Mouse (Mus musculus) limb, embryonic 11.5 days (tissue): ENCODE measurements around the gene 1700037H04Rik. TPM values are rescaled to one million over a fixed set of nuclear protein-coding genes. Genes with fewer than 3 reads are reported as not detected.

Experiments used
- ATAC-seq: fragments of 200-750 bp; cut with Nextera tagmentation; 2 replicates; pipeline ENCODE4 v1.8.0; 2017; ENCODE audit warnings: low read depth; ENCODE audit not compliant: insufficient number of reproducible peaks, low FRiP score, low TSS enrichment
- DNase-seq: peaks from one replicate; pipeline ENCODE4 v3.0.0-alpha.2; 2015; ENCODE audit warnings: low spot score
- H3K27ac ChIP-seq: fragments of 300-500 bp; sonication (generic); replicated peaks from 2 replicates; pipeline ENCODE4 v1.5.1; 2014; ENCODE audit warnings: low read depth, mild to moderate bottlenecking, low read length
- H3K27me3 ChIP-seq: fragments of 300-500 bp; sonication (generic); 2 replicates; pipeline ENCODE4 v1.6.1; 2014; ENCODE audit warnings: mild to moderate bottlenecking, low read length, mixed read lengths; ENCODE audit not compliant: control insufficient read depth, insufficient read depth
- H3K36me3 ChIP-seq: fragments of 300-500 bp; sonication (generic); 2 replicates; pipeline ENCODE4 v1.6.1; 2014; ENCODE audit warnings: mild to moderate bottlenecking, low read length, moderate library complexity, mixed read lengths; ENCODE audit not compliant: control insufficient read depth, insufficient read depth
- H3K4me1 ChIP-seq: fragments of 300-500 bp; sonication (generic); 2 replicates; pipeline ENCODE4 v1.6.1; 2014; ENCODE audit warnings: low read length, mixed read lengths; ENCODE audit not compliant: control insufficient read depth, insufficient read depth
- H3K4me2 ChIP-seq: fragments of 300-500 bp; sonication (generic); 2 replicates; pipeline ENCODE4 v1.6.1; 2014; ENCODE audit warnings: low read depth, mild to moderate bottlenecking, moderate library complexity; ENCODE audit not compliant: severe bottlenecking
- H3K4me3 ChIP-seq: fragments of 300-500 bp; sonication (generic); 2 replicates; pipeline ENCODE4 v1.5.1; 2014; ENCODE audit warnings: low read depth, low read length
- H3K9ac ChIP-seq: fragments of 300-500 bp; sonication (generic); 2 replicates; pipeline ENCODE4 v1.6.1; 2014; ENCODE audit warnings: mild to moderate bottlenecking, low read length
- H3K9me3 ChIP-seq: fragments of 300-500 bp; sonication (generic); 2 replicates; pipeline ENCODE4 v1.6.1; 2016; ENCODE audit warnings: low read length; ENCODE audit not compliant: control insufficient read depth
- WGBS: fragments of 180-500 bp; shearing (Covaris S2); extraction: QIAGEN DNeasy Blood & Tissue Kit; methylation state at CpG from one replicate; pipeline ENCODE4 v1.1.7; 2014; 5-methylcytosine and 5-hydroxymethylcytosine counted together
- polyA plus RNA-seq: library from polyadenylated mRNA; unstranded; fragments of >200 nt; fragmentation: Nextera tagmentation; extraction: Ambion mirVana; gene quantifications from 2 replicates; pipeline ENCODE4 v1.2.1, GENCODE M21; 2014

The 1700037H04Rik gene
- polyA plus RNA-seq, 1 experiment from 2014 or later, result 78.0 TPM

- ATAC-seq (no peak), DNase-seq (no peak)
- no peak overlapping the region for H3K9ac ChIP-seq
Observed at GRCm38 (mm10) chr2:131139886-131140532, 19.9 kb downstream of the 1700037H04Rik start.

GRCm38 (mm10) chr2:131139287-131139686 lies 20.6 kb downstream of the 1700037H04Rik start:
- ATAC-seq (no peak), DNase-seq (no peak)
- Histone ChIP-seq H3K27me3 (no peaks in the 10 kb centered on the region), H3K4me3 (no peak overlapping the region), H3K9me3 (no peaks in the 10 kb centered on the region), H3K4me2 (no peak overlapping the region), H3K36me3 (peaks cover 11% of the 10 kb centered on the region; the same call in 1 of the 2 replicates), H3K9ac (no peak overlapping the region), H3K4me1 (peaks cover 13% of the 10 kb centered on the region), H3K27ac (no peak overlapping the region)
- WGBS, result 92% methylated on average over 5 of the region's 5 CpGs

More at GRCm38 (mm10) chr2:131139886-131140532, 19.9 kb downstream of the 1700037H04Rik start:
- Histone ChIP-seq H3K4me1 (peaks cover 6% of the 10 kb centered on the region), H3K4me3 (no peak overlapping the region), H3K27ac (no peak overlapping the region), H3K36me3 (peaks cover 15% of the 10 kb centered on the region; the same call in 1 of the 2 replicates), H3K27me3 (no peaks in the 10 kb centered on the region), H3K9me3 (no peaks in the 10 kb centered on the region), H3K4me2 (no peak overlapping the region)
- 58% methylated on average over 5 of the region's 5 CpGs for WGBS

DNA sequence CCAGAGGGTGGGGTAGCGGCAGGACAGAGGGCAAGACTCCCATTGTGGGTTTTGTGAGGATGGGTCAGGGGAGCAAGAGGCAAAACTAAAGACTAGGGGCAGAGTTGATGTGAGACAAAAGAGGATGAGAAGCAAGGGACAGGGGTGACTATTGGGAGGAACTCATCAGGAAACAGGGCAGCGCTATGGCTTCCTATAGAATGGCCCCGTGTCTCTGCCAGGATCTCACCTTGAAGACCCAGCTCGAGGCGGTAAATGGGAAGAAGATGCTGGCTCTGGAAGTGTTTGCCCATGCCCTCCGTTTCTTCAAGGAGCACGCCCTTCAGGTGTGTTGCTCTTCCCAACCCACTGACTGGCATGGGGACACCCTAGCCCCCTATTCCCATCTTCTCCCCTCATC lies 21.1 kb downstream of the 1700037H04Rik start:
- ATAC-seq (no peak), DNase-seq (no peak)
- Histone ChIP-seq H3K27ac (no peak overlapping the region), H3K4me1 (peaks cover 15% of the 10 kb centered on the region), H3K9ac (no peak overlapping the region), H3K9me3 (no peaks in the 10 kb centered on the region), H3K4me3 (no peak overlapping the region), H3K27me3 (no peaks in the 10 kb centered on the region), H3K4me2 (no peak overlapping the region), H3K36me3 (peaks cover 14% of the 10 kb centered on the region; the same call in 1 of the 2 replicates)
- WGBS, result 94% methylated on average over 7 of the region's 7 CpGs

DNA sequence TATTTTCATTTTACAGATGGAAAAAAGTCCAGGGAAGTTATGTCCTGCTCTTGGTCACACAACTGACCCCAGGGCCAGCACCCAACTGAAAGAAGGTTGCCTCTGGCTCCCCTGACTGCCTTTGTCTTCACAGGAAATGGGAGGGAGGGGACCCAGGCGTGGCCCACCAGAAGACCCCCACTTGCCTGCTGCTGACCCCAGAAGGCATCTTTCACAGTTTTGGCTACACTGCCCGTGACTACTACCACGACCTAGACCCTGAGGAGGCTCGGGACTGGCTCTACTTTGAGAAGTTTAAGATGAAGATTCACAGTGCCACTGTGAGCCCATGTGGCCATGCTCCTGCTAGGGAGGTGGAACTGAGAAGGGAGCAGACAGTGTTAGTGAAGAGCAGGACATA lies 21.6 kb downstream of the 1700037H04Rik start:
- Histone ChIP-seq H3K4me3 (no peak overlapping the region), H3K27ac (no peak overlapping the region), H3K4me1 (peaks cover 15% of the 10 kb centered on the region), H3K27me3 (no peaks in the 10 kb centered on the region), H3K36me3 (peaks cover 14% of the 10 kb centered on the region; the same call in 1 of the 2 replicates), H3K9ac (no peak overlapping the region), H3K9me3 (no peaks in the 10 kb centered on the region), H3K4me2 (no peak overlapping the region)
- DNase-seq, result no peak
- no peak for ATAC-seq
- WGBS, result 85% methylated on average over 4 of the region's 4 CpGs

DNA sequence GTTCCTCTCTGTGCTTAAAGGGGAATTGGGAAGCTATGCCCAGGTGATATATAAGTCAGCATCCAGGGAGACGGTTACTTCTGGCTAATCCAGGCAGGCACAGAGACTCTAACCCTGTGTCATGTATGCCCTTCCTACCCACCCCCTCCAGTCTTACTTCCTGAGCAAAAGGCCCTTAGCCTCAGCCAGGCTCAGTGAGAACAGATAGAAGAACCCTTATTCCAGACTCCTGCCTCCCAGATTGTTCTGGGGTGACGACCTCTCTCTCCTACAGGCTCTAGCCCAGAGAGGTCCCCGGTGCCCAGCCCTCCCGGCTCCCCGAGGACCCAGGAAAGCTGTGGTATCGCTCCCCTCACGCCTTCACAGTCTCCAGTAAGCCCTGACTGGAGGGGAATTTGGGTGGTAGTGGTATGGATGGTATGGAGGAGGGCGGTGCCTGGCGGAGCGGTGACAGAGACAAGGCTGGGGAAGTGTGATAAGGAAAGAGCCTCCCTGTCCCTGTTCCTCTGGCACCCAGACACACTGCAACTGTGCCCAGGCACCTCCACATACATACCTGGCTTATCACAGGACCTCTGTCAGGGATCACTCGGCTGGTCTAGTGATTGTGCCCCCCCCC lies 24.3 kb downstream of the 1700037H04Rik start:
- no peak for ATAC-seq
- peaks cover 9% of the 10 kb centered on the region; the same call in 1 of the 2 replicates for H3K36me3 ChIP-seq

DNA sequence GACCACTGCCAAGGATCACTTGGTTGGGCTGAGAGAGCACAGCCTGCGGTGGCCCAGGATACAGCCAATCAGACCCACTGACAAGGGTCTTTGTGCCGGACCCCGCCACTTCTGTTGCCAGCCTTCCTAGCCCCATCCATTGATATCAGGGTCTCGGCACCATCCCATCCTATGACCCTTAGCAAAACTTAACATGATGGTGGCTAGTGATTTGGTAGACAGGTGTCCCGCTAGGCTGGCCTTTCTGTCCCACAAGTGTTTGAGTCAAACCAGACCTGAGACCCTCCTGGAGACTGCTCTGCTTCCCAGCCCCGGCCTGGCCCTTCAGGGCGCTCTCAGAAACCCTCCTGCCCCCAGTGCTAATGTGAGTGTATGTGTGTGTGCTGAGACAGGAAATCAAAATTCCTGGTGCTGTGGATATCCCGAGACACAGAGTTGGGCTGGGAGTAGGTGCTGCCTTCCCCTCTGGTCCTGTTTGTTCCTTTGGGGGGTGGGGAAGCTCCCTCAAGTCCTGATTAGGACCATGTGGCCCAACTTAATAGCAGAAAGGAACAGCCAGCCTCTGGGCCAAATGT lies 25.0 kb downstream of the 1700037H04Rik start:
- Histone ChIP-seq H3K27ac (0 out of 2 replicates have a peak overlapping the region, but pooled peaks have one; percentile 21), H3K9me3 (no peaks in the 10 kb centered on the region), H3K4me3 (no peak overlapping the region), H3K9ac (no peak overlapping the region), H3K36me3 (peaks cover 9% of the 10 kb centered on the region; the same call in 1 of the 2 replicates), H3K4me1 (peaks cover 15% of the 10 kb centered on the region), H3K4me2 (no peak overlapping the region), H3K27me3 (no peaks in the 10 kb centered on the region)
- DNase-seq, result no peak
- no peak for ATAC-seq
- WGBS, result 70% methylated on average over 8 of the region's 8 CpGs

More for the DNA sequence above, 24.3 kb downstream of the 1700037H04Rik start:
- H3K9me3 ChIP-seq, result no peaks in the 10 kb centered on the region
- DNase-seq, result no peak
- H3K9ac ChIP-seq, result no peak overlapping the region
- peaks cover 15% of the 10 kb centered on the region for H3K4me1 ChIP-seq
- H3K27ac ChIP-seq, result no peak overlapping the region
- no peak overlapping the region for H3K4me3 ChIP-seq
- 68% methylated on average over 11 of the region's 11 CpGs for WGBS
- no peak overlapping the region for H3K4me2 ChIP-seq
- H3K27me3 ChIP-seq, result no peaks in the 10 kb centered on the region

GRCm38 (mm10) chr2:131134381-131134780 lies 25.5 kb downstream of the 1700037H04Rik start:
- ATAC-seq, result no peak

GRCm38 (mm10) chr2:131132930-131133547 lies 26.8 kb downstream of the 1700037H04Rik start, which contains the start of gene Gm11037:
TSS of gene Gm11037 (plus strand) at chr2:131133497.
- H3K27me3 ChIP-seq, result no peaks in the 10 kb centered on the region
- peaks cover 24% of the 10 kb centered on the region for H3K4me1 ChIP-seq
- H3K9ac ChIP-seq, result no peak within 1 kb of the TSS
- no peaks in the 10 kb centered on the region for H3K9me3 ChIP-seq
- no peak within 1 kb of the TSS for H3K27ac ChIP-seq
- WGBS, result 82% methylated on average over 9 of the region's 9 CpGs
- DNase-seq (no peak), ATAC-seq (no peak)
- H3K4me2 ChIP-seq, result no peak within 1 kb of the TSS
- H3K36me3 ChIP-seq, result peaks cover 6% of the 10 kb centered on the region; the same call in 1 of the 2 replicates
- no peak within 1 kb of the TSS for H3K4me3 ChIP-seq

More at GRCm38 (mm10) chr2:131134381-131134780, 25.5 kb downstream of the 1700037H04Rik start:
- no peak for DNase-seq
- Histone ChIP-seq H3K36me3 (peaks cover 9% of the 10 kb centered on the region; the same call in 1 of the 2 replicates), H3K4me3 (no peak overlapping the region), H3K27me3 (no peaks in the 10 kb centered on the region), H3K9ac (no peak overlapping the region), H3K27ac (0 out of 2 replicates have a peak overlapping the region, but pooled peaks have one; percentile 21), H3K4me1 (peaks cover 15% of the 10 kb centered on the region), H3K9me3 (no peaks in the 10 kb centered on the region), H3K4me2 (no peak overlapping the region)
- 88% methylated on average over 1 of the region's 1 CpGs for WGBS
